Mouse (Mus musculus): ENCODE measurements around the gene Irgq.

Gene Irgq

GRCm38 (mm10) chr7:24546634-24547389, 16.3 kb downstream of the Irgq start:
- peak; percentile 99 for DNase-seq (ENCODE audit: low spot score in 2 of 2)

- DNase-seq (ENCODE audit: low spot score in 2 of 2): no peak
Measured at GRCm38 (mm10) chr7:24547534-24548036, 17.1 kb downstream of the Irgq start.

- DNase-seq (ENCODE audit: low spot score in 2 of 2): no peak
Measured at GRCm38 (mm10) chr7:24551985-24552759, 21.7 kb downstream of the Irgq start.

GRCm38 (mm10) chr7:24555786-24556185, 25.3 kb downstream of the Irgq start:
- no peak for DNase-seq (ENCODE audit: low spot score in 2 of 2)

- DNase-seq (ENCODE audit: low spot score in 2 of 2): no peak
Measured at GRCm38 (mm10) chr7:24561450-24561849, 31.0 kb downstream of the Irgq start.

- DNase-seq (ENCODE audit: low spot score in 2 of 2): no peak
Measured at GRCm38 (mm10) chr7:24563191-24563836, 32.8 kb downstream of the Irgq start.

GRCm38 (mm10) chr7:24563837-24564206, 33.3 kb downstream of the Irgq start:
- DNase-seq (ENCODE audit: low spot score in 2 of 2): no peak

- no peak for DNase-seq (ENCODE audit: low spot score in 2 of 2)
Measured at GRCm38 (mm10) chr7:24564607-24565265, 34.2 kb downstream of the Irgq start.

GRCm38 (mm10) chr7:24565627-24566026, 35.1 kb downstream of the Irgq start:
- no peak for DNase-seq (ENCODE audit: low spot score in 2 of 2)

GRCm38 (mm10) chr7:24566206-24566605, 35.7 kb downstream of the Irgq start:
- no peak for DNase-seq (ENCODE audit: low spot score in 2 of 2)

- DNase-seq (ENCODE audit: low spot score in 2 of 2): no peak
Measured at GRCm38 (mm10) chr7:24568512-24568911, 38.0 kb downstream of the Irgq start.

GRCm38 (mm10) chr7:24571071-24571470, 40.6 kb downstream of the Irgq start:
- DNase-seq (ENCODE audit: low spot score in 2 of 2): no peak

- no peak for DNase-seq (ENCODE audit: low spot score in 2 of 2)
Measured at GRCm38 (mm10) chr7:24572455-24572854, 42.0 kb downstream of the Irgq start.

- no peak for DNase-seq (ENCODE audit: low spot score in 2 of 2)
Measured at GRCm38 (mm10) chr7:24574224-24574796, 43.8 kb downstream of the Irgq start.

- DNase-seq (ENCODE audit: low spot score in 2 of 2): no peak
Measured at GRCm38 (mm10) chr7:24577811-24578210, 47.3 kb downstream of the Irgq start.

GRCm38 (mm10) chr7:24584876-24585275, 54.4 kb downstream of the Irgq start:
- DNase-seq (ENCODE audit: low spot score in 2 of 2): no peak

- no peak for DNase-seq (ENCODE audit: low spot score in 2 of 2)
Measured at GRCm38 (mm10) chr7:24585995-24586394, 55.5 kb downstream of the Irgq start.

GRCm38 (mm10) chr7:24586828-24587227, 56.3 kb downstream of the Irgq start:
- DNase-seq (ENCODE audit: low spot score in 2 of 2): no peak

- DNase-seq (ENCODE audit: low spot score in 2 of 2): peak; percentile 82 to 83
Measured at GRCm38 (mm10) chr7:24587330-24588105, 57.0 kb downstream of the Irgq start, which contains the start of the genes Ethe1 and Zfp575. Gene Ethe1, plus strand, starts transcription at chr7:24587543. Gene Zfp575, minus strand, starts transcription at chr7:24587641.
